Mouse (Mus musculus) intestine, postnatal 0 days (tissue): ENCODE measurements around the gene Mndal. TPM values are rescaled to one million over a fixed set of nuclear protein-coding genes. Genes with fewer than 3 reads are reported as not detected.
"Not testable (repeated sequence)": the region's sequence is repeated elsewhere in the genome, so short reads cannot be mapped to it uniquely, and the experiment has no call there.

ENCODE experiments used
- ATAC-seq: fragments of 200-750 bp; cut with Nextera tagmentation; 2 replicates; pipeline ENCODE4 v1.8.0; 2017; ENCODE audit warnings: mild to moderate bottlenecking, moderate TSS enrichment, moderate library complexity
- H3K27ac ChIP-seq: fragments of 300-500 bp; sonication (generic); 2 replicates; pipeline ENCODE4 v1.5.1; 2014; ENCODE audit warnings: mild to moderate bottlenecking, low read depth, low read length, moderate library complexity
- H3K27me3 ChIP-seq: fragments of 300-500 bp; sonication (generic); replicated peaks from 2 replicates; pipeline ENCODE4 v1.6.1; 2014; ENCODE audit warnings: low read length, mixed read lengths; ENCODE audit not compliant: control insufficient read depth, insufficient read depth
- H3K36me3 ChIP-seq: fragments of 300-500 bp; sonication (generic); 2 replicates; pipeline ENCODE4 v1.6.1; 2014; ENCODE audit warnings: mild to moderate bottlenecking, moderate library complexity; ENCODE audit not compliant: control insufficient read depth, insufficient read depth
- H3K4me1 ChIP-seq: fragments of 300-500 bp; sonication (generic); replicated peaks from 2 replicates; pipeline ENCODE4 v1.6.1; 2014; ENCODE audit warnings: antibody characterized with exemption, low read length, mixed read lengths; ENCODE audit not compliant: control insufficient read depth, insufficient read depth
- H3K4me2 ChIP-seq: fragments of 300-500 bp; sonication (generic); replicated peaks from 2 replicates; pipeline ENCODE4 v1.6.1; 2014; ENCODE audit warnings: low read depth, mild to moderate bottlenecking, moderate library complexity
- H3K4me3 ChIP-seq: fragments of 300-500 bp; sonication (generic); 2 replicates; pipeline ENCODE4 v1.5.1; 2014; ENCODE audit warnings: low read depth, low read length
- H3K9ac ChIP-seq: fragments of 300-500 bp; sonication (generic); 2 replicates; pipeline ENCODE4 v1.6.1; 2014; ENCODE audit warnings: mild to moderate bottlenecking, low read depth, low read length
- H3K9me3 ChIP-seq: fragments of 300-500 bp; sonication (generic); 2 replicates; pipeline ENCODE4 v1.6.1; 2016; ENCODE audit warnings: mixed run types; ENCODE audit not compliant: control insufficient read depth
- CTCF ChIP-seq: sonication (generic); IDR thresholded peaks from 2 replicates; pipeline ENCODE4 v1.5.1; 2016; ENCODE audit warnings: low read depth, mild to moderate bottlenecking, control low read depth, antibody characterized with exemption, moderate library complexity
- WGBS: fragments of 180-500 bp; shearing (Covaris S2); extraction: QIAGEN DNeasy Blood & Tissue Kit; methylation state at CpG from one replicate; pipeline ENCODE4 v1.1.7; 2014; 5-methylcytosine and 5-hydroxymethylcytosine counted together
- polyA plus RNA-seq: library from polyadenylated mRNA; unstranded; fragments of >200 nt; fragmentation: Nextera tagmentation; extraction: Ambion mirVana; gene quantifications from 2 replicates; pipeline ENCODE4 v1.2.1, GENCODE M21; 2015

The Mndal gene
- polyA plus RNA-seq, 1 experiment from 2014 or later = 4.3 TPM

DNA sequence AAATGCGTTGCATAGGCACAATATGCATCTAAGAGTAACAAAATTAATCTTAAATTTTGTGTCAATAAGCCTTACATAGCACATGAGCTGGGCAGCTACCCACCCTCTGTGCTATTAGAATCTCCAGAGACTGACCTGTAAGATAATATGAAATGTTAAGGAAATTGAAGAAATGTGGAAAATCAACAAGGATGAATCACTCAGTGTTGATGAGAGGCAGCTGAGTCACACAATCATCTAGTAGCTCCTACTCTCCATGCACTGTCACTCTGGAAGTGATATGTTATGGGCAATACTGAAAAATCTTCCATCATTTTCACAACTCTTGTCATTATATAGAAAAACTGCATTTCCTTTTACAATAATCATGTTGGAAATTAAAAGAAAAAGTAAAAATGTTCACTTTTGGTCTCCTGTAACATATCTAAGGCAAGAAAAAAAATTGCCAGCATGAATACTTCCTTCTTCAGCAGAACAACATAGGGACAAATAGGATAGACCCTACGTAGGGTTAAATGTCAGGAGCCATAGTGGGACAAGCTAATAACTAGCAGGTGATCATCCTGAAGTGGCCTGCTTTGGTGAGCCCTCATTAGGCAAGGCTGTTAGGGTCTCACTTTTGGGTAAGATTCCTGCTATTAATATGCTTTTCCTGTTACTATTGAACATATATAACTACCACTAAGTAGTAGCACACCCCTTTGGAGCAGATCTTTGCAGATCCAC, 12.9 kb upstream of the Mndal start:
- Histone ChIP-seq H3K4me2 (no peak overlapping the region), H3K9ac (no peak overlapping the region), H3K4me1 (no peaks in the 10 kb centered on the region), H3K36me3 (no peaks in the 10 kb centered on the region), H3K27ac (no peak overlapping the region), H3K9me3 (no peaks in the 10 kb centered on the region), H3K27me3 (peaks cover 5% of the 10 kb centered on the region; the same call in 1 of the 2 replicates), H3K4me3 (no peak overlapping the region)
- ATAC-seq = no peak
- no peak for TF ChIP-seq CTCF
- 74% methylated on average over 2 of the region's 2 CpGs for WGBS

- no peak for ATAC-seq
These were observed 11.3 kb upstream of the Mndal start for GRCm38 (mm10) chr1:173953563-173953962.

DNA sequence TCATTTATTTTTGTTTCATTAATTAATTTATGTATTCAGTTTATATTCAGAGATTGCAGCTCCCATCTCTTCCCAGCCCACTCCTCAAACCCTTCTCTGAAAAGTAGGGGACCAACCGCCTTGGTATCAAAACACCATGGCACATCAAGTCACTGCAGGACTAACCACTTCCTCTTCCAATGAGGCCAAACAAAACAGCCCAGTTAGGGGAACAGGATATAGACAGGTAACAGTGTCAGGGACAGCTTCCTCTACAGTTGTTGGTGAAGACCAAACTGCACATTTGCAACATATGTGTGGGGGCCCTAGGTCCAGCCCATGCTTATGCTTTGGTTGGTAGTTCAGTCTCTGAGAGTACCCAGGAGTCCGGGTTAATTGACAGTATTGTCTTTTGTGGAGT, 6.8 kb upstream of the Mndal start:
- not testable (repeated sequence) for H3K9ac ChIP-seq, H3K4me1 ChIP-seq, H3K9me3 ChIP-seq, H3K4me2 ChIP-seq, H3K27ac ChIP-seq, H3K36me3 ChIP-seq, ATAC-seq, H3K4me3 ChIP-seq, H3K27me3 ChIP-seq
- WGBS = 74% methylated on average over 2 of the region's 2 CpGs

More at GRCm38 (mm10) chr1:173953563-173953962, 11.3 kb upstream of the Mndal start:
- no peaks in the 10 kb centered on the region for H3K4me1 ChIP-seq
- H3K9me3 ChIP-seq = no peaks in the 10 kb centered on the region
- no peak overlapping the region for H3K4me2 ChIP-seq
- H3K36me3 ChIP-seq = no peaks in the 10 kb centered on the region
- H3K27ac ChIP-seq = no peak overlapping the region
- 39% methylated on average over 1 of the region's 1 CpGs for WGBS
- H3K4me3 ChIP-seq = no peak overlapping the region
- H3K9ac ChIP-seq = no peak overlapping the region
- no peak for TF ChIP-seq CTCF
- peaks cover 5% of the 10 kb centered on the region; the same call in 1 of the 2 replicates for H3K27me3 ChIP-seq

GRCm38 (mm10) chr1:173942780-173943066, 432 bp upstream of the Mndal start:
- not testable (repeated sequence) for H3K9ac ChIP-seq, H3K4me2 ChIP-seq, H3K4me1 ChIP-seq, H3K36me3 ChIP-seq, H3K27ac ChIP-seq, ATAC-seq, H3K4me3 ChIP-seq, H3K27me3 ChIP-seq, H3K9me3 ChIP-seq

DNA sequence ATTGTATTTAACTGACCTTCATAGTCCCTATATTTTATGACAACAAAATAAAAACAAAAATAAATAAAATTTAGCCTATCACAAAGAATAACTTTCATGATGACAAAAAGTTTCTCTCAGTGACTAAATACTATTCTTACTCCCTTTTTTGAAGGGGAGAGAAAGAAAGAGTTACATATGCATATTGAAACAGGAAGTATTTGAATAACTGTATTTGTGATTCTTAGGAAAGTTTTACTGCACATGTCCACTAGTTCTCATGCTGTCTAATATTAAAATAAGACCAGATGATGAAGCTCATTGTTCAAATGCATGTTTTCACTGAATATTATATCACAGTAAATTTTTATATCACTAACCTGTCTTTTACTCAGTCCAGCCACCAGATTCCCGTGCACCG, 769 bp downstream of the Mndal start:
- H3K4me2 ChIP-seq, H3K27ac ChIP-seq, H3K4me1 ChIP-seq, H3K27me3 ChIP-seq, H3K9me3 ChIP-seq, H3K4me3 ChIP-seq, H3K36me3 ChIP-seq, H3K9ac ChIP-seq, ATAC-seq: not testable (repeated sequence)
- 80% methylated on average over 2 of the region's 2 CpGs for WGBS

GRCm38 (mm10) chr1:173919279-173919678, 23.0 kb downstream of the Mndal start:
- H3K4me2 ChIP-seq, H3K4me3 ChIP-seq, H3K36me3 ChIP-seq, H3K27me3 ChIP-seq, H3K27ac ChIP-seq, H3K9me3 ChIP-seq, H3K9ac ChIP-seq, ATAC-seq, H3K4me1 ChIP-seq: not testable (repeated sequence)
- 60% methylated on average over 3 of the region's 3 CpGs for WGBS

GRCm38 (mm10) chr1:173914559-173914958, 27.7 kb downstream of the Mndal start:
- H3K36me3 ChIP-seq = no peaks in the 10 kb centered on the region
- H3K27me3 ChIP-seq = no peaks in the 10 kb centered on the region
- no peak for ATAC-seq
- H3K4me1 ChIP-seq = no peaks in the 10 kb centered on the region
- no peak overlapping the region for H3K4me2 ChIP-seq
- H3K27ac ChIP-seq = no peak overlapping the region
- no peak overlapping the region for H3K4me3 ChIP-seq
- no peaks in the 10 kb centered on the region for H3K9me3 ChIP-seq
- TF ChIP-seq CTCF = no peak
- WGBS = 90% methylated on average over 2 of the region's 2 CpGs
- no peak overlapping the region for H3K9ac ChIP-seq

DNA sequence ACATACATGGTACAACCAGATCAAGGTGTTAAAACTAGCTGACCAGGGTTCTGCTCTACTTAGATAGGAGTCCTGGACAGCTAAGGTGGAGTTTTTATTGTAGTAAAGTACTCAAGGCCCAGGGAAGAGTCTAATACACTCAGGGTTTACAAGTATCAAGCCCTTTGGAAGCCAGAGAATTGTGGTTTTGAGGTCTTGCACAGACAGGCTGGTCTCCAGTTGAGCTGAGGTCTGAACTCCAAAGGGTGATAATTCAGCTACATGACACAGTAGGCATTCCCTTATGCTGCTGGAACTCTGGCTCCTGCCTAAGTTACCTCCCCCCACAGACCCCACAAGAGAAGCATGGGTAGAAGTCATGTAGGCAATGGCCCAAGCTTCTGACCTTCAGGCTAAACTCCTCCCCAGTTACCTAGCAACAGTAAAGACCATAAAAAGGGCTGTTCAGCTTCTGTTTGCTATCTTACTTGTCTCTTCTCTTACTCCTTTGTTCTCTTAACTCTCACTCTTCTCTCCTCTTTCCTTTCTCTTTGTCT, 29.0 kb downstream of the Mndal start:
- not testable (repeated sequence) for H3K9me3 ChIP-seq, H3K4me1 ChIP-seq, ATAC-seq, H3K9ac ChIP-seq, H3K36me3 ChIP-seq, H3K4me2 ChIP-seq, H3K27ac ChIP-seq, H3K27me3 ChIP-seq, H3K4me3 ChIP-seq

- not testable (repeated sequence) for H3K27me3 ChIP-seq, H3K4me1 ChIP-seq, H3K9ac ChIP-seq, H3K4me2 ChIP-seq, ATAC-seq, H3K4me3 ChIP-seq, H3K36me3 ChIP-seq, H3K27ac ChIP-seq, H3K9me3 ChIP-seq
- WGBS = 67% methylated on average over 6 of the region's 6 CpGs
These were observed 29.6 kb downstream of the Mndal start, which contains the start of gene Ifi211 for GRCm38 (mm10) chr1:173912548-173913255. TSS of gene Ifi211 (minus strand) at chr1:173913046.
